In the genomic region with DNA sequence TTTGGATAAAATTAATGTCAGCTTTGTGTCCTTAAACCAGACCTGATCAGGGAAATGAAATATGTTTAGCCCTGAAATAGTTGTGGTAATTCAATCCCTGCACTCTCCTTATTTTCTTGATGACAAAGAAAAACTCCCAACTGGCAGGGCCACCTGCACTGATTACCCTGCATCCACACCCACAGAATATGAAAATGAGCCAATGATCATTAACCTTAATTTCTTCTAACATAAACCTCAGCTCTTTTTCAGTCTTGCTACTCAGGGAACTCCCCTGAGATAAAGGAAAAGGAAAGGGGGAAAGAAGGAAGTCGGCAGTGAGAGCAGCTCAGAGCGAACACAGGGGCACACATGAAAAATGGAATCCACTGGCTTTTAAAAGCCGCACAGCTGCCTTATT, we compare ENCODE assay signal across 22 mouse cellular contexts.
A peak's percentile ranks its signal among the peaks of the same experiment; 100 is the strongest.
DNase-seq lines count a peak whose midpoint lies in the region; ATAC-seq lines count a peak whose summit lies in the region.
"Had no signal": no experiment of that assay in that cellular context is flagged by ENCODE, and none has a peak within 500 bp of the region (broad histone marks: within the 10 kb centered on the region; RNA-seq: fewer than 3 reads in every experiment).

No protein-coding gene starts in this region.

- no peak overlapping the region for H3K4me2 ChIP-seq in intestine, embryonic 15.5 days (replicated peaks)
- H3K4me2 ChIP-seq: embryonic facial prominence, embryonic 13.5 days; forebrain, embryonic 15.5 days; heart, embryonic 11.5 days; heart, embryonic 15.5 days; hindbrain, embryonic 13.5 days had no signal

- no peaks in the 10 kb centered on the region for H3K9me3 ChIP-seq in embryonic facial prominence, embryonic 10.5 days
- H3K9me3 ChIP-seq in limb, embryonic 10.5 days (replicated peaks): no peaks in the 10 kb centered on the region
- no peaks in the 10 kb centered on the region for H3K9me3 ChIP-seq in intestine, embryonic 15.5 days
- no peaks in the 10 kb centered on the region for H3K9me3 ChIP-seq in forebrain, embryonic 10.5 days
- H3K9me3 ChIP-seq: embryonic facial prominence, embryonic 13.5 days; forebrain, embryonic 15.5 days; heart, embryonic 15.5 days; hindbrain, embryonic 13.5 days had no signal

- WGBS in embryonic facial prominence, embryonic 10.5 days: 58% methylated on average over 3 of the region's 3 CpGs
- WGBS in limb, embryonic 10.5 days: 62% methylated on average over 3 of the region's 3 CpGs
- 44% methylated on average over 3 of the region's 3 CpGs for WGBS in intestine, embryonic 15.5 days
- WGBS in forebrain, embryonic 10.5 days: 81% methylated on average over 3 of the region's 3 CpGs

- no peaks in the 10 kb centered on the region for H3K27me3 ChIP-seq in embryonic facial prominence, embryonic 10.5 days (replicated peaks; ENCODE audit: low read depth, poor library complexity, severe bottlenecking)
- H3K27me3 ChIP-seq in limb, embryonic 10.5 days (ENCODE audit: low read depth, poor library complexity, severe bottlenecking): no peaks in the 10 kb centered on the region
- no peaks in the 10 kb centered on the region for H3K27me3 ChIP-seq in intestine, embryonic 15.5 days (replicated peaks)
- H3K27me3 ChIP-seq in forebrain, embryonic 10.5 days (ENCODE audit: poor library complexity, severe bottlenecking): no peaks in the 10 kb centered on the region
- H3K27me3 ChIP-seq: embryonic facial prominence, embryonic 13.5 days; forebrain, embryonic 15.5 days; heart, embryonic 15.5 days; hindbrain, embryonic 13.5 days; Patski had no signal

- peak; percentile 62 for DNase-seq in kidney, adult 9 months
- DNase-seq in kidney, postnatal 14 days: no peak
- peak; percentile 19 for DNase-seq in embryonic facial prominence, embryonic 10.5 days (ENCODE audit: low spot score)
- DNase-seq in limb, embryonic 10.5 days (ENCODE audit: low spot score): no peak
- no peak for DNase-seq in forebrain, embryonic 10.5 days (ENCODE audit: extremely low spot score, low spot score)
- DNase-seq in adrenal gland, adult 8-10 months: no peak
- DNase-seq: adrenal gland, postnatal 36 days; cerebellum, adult 2 months; cerebellum, postnatal 10 days; gastrocnemius, postnatal 36 days; heart, adult 18-20 months; heart, postnatal 14 days had no signal

- H3K9ac ChIP-seq in intestine, embryonic 15.5 days: no peak overlapping the region
- H3K9ac ChIP-seq: embryonic facial prominence, embryonic 13.5 days; forebrain, embryonic 15.5 days; heart, embryonic 15.5 days; hindbrain, embryonic 13.5 days had no signal

- no peak for ATAC-seq in intestine, embryonic 15.5 days
- ATAC-seq: activated CD4-positive, CD25-positive, alpha-beta regulatory T cell, adult 4 months; forebrain, embryonic 15.5 days; hindbrain, postnatal 0 days; Patski had no signal

- H3K36me3 ChIP-seq in embryonic facial prominence, embryonic 10.5 days (replicated peaks): no peaks in the 10 kb centered on the region
- no peaks in the 10 kb centered on the region for H3K36me3 ChIP-seq in limb, embryonic 10.5 days
- H3K36me3 ChIP-seq in intestine, embryonic 15.5 days: no peaks in the 10 kb centered on the region
- H3K36me3 ChIP-seq in forebrain, embryonic 10.5 days (replicated peaks): no peaks in the 10 kb centered on the region
- H3K36me3 ChIP-seq: embryonic facial prominence, embryonic 13.5 days; forebrain, embryonic 15.5 days; heart, embryonic 15.5 days; hindbrain, embryonic 13.5 days had no signal

- H3K4me1 ChIP-seq in embryonic facial prominence, embryonic 10.5 days: peaks cover 57% of the 10 kb centered on the region
- H3K4me1 ChIP-seq in limb, embryonic 10.5 days: peaks cover 80% of the 10 kb centered on the region
- no peaks in the 10 kb centered on the region for H3K4me1 ChIP-seq in intestine, embryonic 15.5 days (replicated peaks)
- H3K4me1 ChIP-seq in forebrain, embryonic 10.5 days: peaks cover 32% of the 10 kb centered on the region
- H3K4me1 ChIP-seq: heart, embryonic 15.5 days had no signal

- no peak overlapping the region for H3K4me3 ChIP-seq in embryonic facial prominence, embryonic 10.5 days
- H3K4me3 ChIP-seq in limb, embryonic 10.5 days: no peak overlapping the region
- no peak overlapping the region for H3K4me3 ChIP-seq in intestine, embryonic 15.5 days (replicated peaks)
- no peak overlapping the region for H3K4me3 ChIP-seq in forebrain, embryonic 10.5 days
- H3K4me3 ChIP-seq: embryonic facial prominence, embryonic 13.5 days; erythroblast, embryonic 14.5 days; forebrain, embryonic 15.5 days; heart, embryonic 15.5 days; hindbrain, embryonic 13.5 days had no signal

- H3K27ac ChIP-seq in embryonic facial prominence, embryonic 10.5 days (replicated peaks): peak overlapping the region; percentile 16
- H3K27ac ChIP-seq in limb, embryonic 10.5 days: peak overlapping the region; percentile 54
- no peak overlapping the region for H3K27ac ChIP-seq in intestine, embryonic 15.5 days
- no peak overlapping the region for H3K27ac ChIP-seq in forebrain, embryonic 10.5 days
- H3K27ac ChIP-seq: embryonic facial prominence, embryonic 13.5 days; forebrain, embryonic 15.5 days; heart, embryonic 15.5 days; hindbrain, embryonic 13.5 days; hindbrain, postnatal 0 days had no signal

Comparison
In these comparisons a context has a peak if more than half of its experiments do, and no peak if none do; other contexts are left out.
1. DNase-seq: peak in kidney, adult 9 months (single experiment) and embryonic facial prominence, embryonic 10.5 days (single experiment); none in kidney, postnatal 14 days (single experiment), limb, embryonic 10.5 days (single experiment), forebrain, embryonic 10.5 days (single experiment) and adrenal gland, adult 8-10 months (single experiment).
2. H3K27ac ChIP-seq: peak in embryonic facial prominence, embryonic 10.5 days (single experiment) and limb, embryonic 10.5 days (single experiment); none in intestine, embryonic 15.5 days (single experiment) and forebrain, embryonic 10.5 days (single experiment).